Mouse (Mus musculus) layer of hippocampus, adult 9-10 months (tissue): ENCODE data around the gene Morc4.

Experiments used
- DNase-seq: peaks from one replicate; pipeline ENCODE4 v3.0.0; 2022; ENCODE audit warnings: low spot score

Gene Morc4

DNA sequence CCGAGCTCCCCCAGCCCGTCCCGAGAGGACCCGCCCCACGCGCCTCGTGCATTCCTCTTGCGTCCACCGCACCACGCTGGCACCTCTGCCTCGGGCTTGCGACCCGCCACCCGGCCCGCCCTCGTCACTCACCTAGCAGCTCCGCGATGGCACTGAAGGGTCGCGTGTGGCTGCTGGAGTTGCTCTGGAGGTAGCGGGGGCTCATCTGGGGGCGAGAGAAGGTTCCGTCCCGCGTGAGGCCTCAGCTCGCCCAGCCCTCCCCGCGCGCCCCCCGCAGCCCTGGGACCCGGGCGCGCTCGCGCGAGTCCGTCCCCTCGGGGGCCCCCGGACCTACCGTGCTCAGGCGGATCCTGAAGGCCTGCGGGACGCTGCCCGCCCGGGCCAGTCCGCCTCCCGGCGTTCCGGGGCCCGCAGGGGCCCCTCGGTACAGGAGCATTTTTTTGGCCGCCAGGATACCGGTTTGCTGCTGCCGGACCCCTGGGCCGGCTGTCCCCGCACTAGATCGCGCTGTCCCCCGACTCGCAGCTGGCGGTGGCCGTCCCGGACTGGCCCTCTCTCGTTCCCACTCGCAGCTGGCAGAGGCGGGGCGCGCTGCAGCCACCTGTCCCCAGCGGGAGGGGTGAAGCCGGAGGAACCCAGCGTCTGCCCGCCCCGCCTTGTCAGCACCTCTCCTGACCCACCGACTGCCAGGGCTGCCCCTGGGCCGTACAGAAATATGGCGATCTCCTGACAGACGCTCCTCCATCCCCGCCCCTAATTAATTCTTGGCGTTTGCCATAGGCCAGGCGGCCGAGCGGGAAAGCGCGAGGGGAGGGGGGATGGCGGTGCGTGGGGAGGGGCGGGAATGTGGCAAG is at the start of gene Morc4:
Gene Morc4, minus strand, starts transcription at position 740 of the 854 bp plus-strand sequence.
- DNase-seq, result no peak

DNA sequence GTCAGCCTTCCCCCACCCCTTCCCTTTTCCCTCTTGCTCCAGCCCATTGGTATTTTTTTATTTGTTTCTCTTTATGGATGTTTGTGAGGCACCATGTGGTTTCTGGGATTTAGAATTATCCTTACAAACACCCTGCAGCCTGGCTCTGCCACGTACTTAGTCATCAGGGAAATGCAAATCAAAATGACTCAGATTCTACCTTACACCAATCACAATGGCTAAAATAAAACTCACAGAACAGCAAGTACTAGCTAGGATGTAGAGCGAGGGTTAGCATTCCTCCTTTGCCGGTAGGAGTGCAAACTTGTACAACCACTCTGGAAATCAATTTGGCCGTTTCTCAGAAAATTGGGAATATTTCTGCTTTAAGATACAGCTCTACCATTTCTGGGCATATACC is 49.1 kb upstream of the Morc4 start:
- DNase-seq, result no peak

DNA sequence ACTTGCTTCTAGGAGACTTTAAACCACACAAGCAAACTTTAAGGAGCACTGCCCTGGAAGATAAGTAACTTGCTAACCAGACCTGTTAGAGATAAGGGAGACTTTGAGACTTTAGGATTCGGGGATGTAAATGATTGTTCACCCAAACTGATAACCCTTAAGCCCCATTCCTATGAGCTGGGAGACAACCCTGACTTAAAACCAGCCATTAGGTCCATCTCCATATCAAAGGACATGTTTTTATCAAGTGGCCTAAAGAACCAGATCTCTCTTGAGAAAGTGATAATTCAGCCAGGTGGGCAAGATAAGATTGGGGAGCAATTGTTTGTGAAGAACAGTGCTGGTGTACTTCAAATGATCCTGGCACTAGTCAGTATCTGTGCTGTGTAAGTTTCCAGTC is 19.9 kb upstream of the Morc4 start:
- DNase-seq, result no peak

DNA sequence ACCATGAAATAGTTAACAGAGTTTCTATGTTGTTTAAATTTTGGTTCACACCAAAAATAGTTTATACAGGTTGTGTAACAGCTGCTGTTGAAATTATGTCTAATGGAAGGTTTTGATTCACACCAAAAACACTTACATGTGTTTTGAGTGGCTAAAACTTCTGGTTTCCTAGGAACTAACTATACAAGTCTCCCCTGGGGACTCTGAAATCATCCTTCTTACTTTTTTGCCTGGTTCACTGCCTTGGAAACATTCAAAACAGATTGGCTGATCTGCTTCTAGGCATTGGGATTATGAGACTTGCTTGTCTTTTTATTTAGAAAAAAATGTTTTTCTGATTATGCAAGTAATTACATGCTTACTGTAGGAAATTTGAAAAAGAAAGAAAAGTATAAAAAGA is 11.7 kb upstream of the Morc4 start:
- DNase-seq, result no peak

DNA sequence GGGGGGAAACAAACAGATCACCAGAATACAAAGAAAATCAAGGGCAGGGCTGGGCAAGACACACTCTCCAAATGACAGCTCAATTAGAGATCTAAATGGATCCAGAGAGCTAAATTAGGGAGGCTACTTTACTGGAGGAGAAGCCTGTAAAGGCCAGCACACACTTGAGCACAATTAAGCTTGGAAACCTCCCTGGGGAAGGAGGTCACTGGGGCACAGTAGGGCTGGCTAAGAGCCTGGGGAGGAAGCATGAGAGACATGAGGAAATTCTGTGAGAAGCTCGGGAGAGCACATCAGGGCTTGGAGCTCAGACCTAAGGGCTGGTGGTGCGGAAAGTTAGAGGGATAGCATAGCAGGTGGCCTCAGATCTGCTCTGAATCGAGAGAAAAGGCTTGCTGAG is 6.5 kb upstream of the Morc4 start:
- no peak for DNase-seq

DNA sequence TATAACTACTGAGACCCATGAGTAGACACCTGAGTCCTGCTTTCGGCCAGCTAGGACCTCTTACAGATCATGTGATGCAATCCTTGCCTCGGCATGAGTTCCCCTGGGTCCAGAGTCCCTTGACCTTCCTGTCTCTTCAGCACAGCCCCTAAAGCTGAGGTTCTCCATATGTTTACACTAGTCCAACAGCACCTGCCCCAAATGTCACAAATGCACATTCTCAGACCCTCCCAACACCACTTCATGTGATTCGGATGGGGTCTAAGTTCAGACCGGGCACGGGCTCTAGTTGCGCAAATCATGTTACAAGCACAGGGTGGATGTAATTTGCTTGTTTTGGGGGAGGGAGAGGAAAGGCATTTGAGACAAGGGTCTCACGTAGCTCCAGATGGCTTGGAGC is 5.6 kb upstream of the Morc4 start:
- DNase-seq, result no peak

DNA sequence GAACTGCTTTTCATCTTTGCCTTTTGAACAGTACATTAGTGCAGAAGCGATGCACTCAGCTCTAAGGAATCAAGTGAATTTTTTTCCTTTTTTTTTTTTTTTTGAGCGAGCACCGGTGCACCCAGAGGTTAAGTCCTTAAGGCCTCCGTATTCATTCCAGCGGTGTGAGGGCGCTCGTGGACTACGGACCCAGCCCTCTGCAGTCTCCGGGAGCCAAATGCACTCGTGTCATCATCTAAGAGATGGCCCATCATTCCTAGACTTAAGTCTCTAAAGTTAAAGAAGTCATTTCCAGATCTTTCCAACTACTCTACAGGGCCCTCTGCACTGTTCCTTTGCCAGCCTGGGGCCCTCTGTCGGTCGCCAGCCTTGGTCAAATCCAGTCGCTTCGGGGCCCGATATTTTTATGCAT is 1.2 kb downstream of the Morc4 start:
- DNase-seq, result no peak

DNA sequence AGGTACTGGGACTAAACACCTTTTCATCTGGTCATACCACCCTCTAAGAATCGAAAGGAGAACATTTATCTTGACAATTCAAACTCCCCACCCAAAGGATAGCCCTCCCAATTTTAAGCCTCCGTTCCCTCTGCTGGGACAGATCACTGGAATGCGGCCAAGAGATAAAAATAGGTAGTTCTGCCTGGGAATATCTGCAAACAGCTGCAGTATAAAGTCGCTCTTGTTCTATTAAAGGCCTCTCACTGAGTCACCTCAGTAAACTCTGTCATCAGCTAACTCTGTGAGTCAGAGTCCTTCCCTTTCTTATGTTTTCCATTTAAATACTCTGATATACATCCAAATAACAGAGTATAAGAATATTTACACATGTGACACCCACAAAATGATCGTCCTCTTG is 12.1 kb downstream of the Morc4 start:
- DNase-seq, result no peak

DNA sequence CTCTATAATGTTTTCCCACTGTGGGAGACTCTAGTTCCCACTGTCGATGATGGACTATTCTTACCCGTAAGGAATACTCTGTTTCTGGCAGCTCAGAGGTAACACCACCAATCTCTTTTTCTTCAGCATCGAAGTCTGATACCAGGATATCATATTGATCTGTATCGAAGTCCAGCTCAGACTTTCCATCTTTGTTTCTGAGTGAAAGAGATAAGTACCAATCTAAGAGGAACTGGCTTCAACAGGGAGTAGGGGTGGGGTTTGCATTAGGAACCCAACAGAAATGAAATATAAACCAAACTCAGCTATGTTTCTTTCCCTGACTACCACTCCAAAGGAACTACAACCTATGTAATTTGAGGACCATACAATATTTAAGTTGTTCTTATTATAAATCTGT is 16.7 kb downstream of the Morc4 start:
- no peak for DNase-seq

DNA sequence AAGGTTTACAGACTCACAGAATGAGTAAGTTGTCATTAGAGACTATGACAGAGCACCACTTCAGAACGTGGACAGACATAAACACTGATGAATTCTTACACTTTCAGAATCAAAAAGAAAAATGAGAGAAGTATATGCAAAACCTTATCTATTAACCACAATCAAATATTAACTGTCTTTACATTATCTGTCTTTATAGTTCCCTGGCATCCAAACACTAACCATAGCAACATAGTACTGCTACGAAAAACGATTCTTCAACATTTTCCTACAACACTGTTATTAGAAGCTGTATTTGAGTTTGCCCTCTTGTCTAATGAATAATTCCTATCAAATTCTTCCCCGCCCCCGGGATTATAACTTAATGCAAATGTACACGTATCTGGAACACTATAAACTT is 30.4 kb downstream of the Morc4 start:
- DNase-seq, result no peak

DNA sequence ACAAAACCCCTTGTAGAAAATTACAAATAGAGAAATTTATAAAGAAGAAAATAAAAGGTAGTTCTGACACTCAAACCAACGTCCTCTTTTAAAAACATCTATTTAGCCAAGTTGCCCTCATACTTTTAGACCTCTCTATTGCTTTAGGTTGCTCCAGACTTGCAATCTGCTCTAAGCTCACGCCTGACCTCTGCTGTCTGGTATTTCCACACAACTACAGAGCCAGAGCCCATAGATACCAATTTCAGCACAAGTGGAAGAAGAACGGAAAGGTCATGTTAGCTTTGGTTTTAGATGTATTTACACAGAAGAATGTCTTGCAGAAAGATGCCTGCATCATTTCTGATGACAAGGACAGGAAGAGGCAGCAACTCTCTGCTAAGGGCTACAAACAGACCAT is 32.4 kb downstream of the Morc4 start:
- no peak for DNase-seq

DNA sequence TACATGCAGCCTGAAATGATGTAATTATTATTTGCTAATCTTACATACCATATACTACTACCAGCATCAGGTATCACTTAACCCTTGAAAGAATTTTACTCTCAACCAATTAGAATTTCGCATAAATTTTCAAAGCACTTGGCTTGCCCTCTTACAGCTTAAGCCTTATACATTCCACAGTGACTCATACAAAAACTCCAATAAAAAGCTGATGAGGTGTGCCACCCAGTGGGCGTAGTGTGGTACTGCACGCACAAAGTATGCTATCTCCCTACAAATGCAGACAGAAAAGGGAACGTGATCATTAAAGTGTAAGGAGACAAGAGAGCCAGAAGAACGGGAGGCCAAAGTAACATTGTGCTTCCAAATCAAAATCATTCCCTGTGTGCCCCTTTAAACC is 39.0 kb downstream of the Morc4 start:
- DNase-seq, result peak; percentile 46

DNA sequence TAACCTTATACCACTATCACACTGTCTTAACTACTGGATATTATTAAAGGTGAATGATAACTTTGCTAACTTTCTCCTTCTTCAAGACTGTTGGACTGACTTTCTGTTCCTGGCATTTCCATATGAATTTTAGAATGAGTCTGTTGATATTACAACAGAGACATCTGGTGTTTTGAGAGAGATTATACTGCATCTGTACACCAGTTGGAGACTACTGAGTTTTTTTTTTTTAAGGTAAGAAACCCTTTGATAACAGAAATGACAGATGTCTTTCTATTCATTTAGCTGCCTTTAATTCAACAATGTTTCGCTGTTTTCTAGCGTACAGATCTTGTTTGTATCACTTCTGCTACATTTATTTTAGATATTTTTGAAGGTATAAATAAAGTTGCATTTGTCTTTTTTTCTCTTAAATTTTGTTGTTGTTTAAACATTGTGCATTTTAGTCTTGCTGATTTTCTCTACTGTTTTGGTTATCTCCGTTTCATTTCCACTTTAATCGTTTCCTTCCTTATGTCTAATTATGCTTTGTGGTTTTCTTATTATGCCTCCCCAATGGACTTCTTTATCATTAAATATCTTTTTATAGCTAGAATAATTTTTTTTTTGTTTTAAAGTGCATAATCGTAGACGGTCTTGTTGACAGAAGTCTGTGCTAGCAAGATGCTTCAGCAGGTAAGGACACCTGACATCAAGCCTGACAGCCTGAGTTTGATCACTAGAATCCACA is 42.9 kb downstream of the Morc4 start:
- DNase-seq, result no peak

DNA sequence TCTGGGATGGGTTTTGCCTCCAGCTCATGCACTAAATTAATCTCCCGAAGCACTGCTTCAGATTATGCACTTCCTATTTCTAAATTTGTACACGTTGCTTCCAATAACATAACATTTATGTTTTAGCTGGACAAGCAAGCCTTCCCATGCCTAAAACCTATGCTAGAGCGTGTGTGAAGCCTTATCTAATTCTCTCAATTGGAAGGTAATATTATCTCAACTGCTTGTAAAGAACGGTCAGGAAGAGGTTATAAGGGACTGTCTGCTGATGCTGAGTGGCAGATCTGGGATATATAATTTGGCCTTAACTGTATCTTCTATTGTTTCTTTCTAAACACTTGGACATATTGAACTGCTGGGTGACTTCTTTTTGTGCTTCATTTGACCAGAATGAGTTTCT is 44.6 kb downstream of the Morc4 start:
- DNase-seq, result no peak

DNA sequence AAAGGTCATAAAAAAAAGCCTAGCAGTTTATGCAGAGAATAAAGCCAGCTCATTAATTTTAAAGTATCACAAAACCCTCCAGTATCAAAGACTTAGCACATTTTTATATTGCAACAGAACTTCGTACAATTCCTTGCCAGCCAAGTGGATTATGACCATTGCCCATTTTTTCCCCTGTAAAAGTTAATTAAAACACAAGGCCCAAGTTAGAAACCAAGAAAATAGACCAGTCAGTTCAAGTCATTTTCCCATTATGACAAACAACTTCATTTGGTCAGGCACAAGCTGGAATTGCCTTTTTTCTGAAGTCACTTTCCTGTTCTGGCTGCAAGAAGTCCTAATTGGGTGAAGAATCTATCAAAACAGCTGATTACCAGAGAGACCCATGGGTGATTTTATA is 46.1 kb downstream of the Morc4 start:
- DNase-seq, result no peak

DNA sequence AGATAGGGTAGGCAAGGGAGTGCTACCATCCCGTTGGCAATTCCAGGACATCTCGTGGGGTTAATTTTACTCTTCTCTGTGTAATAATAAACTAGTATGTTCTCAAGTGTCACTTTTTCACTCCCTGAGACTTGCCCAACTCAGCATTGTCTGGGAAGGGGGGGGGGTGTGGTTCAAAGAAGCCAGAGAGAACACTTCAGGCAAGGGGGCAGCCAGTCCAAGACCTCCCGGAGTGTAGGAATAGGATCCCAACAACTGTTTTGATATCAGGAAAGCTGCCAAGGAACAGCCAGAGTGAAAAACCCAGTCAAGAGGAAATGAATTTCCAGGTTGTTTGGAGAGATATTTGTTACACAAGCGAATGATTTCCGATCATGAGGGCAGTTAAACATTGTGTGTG is 56.3 kb downstream of the Morc4 start:
- no peak for DNase-seq

DNA sequence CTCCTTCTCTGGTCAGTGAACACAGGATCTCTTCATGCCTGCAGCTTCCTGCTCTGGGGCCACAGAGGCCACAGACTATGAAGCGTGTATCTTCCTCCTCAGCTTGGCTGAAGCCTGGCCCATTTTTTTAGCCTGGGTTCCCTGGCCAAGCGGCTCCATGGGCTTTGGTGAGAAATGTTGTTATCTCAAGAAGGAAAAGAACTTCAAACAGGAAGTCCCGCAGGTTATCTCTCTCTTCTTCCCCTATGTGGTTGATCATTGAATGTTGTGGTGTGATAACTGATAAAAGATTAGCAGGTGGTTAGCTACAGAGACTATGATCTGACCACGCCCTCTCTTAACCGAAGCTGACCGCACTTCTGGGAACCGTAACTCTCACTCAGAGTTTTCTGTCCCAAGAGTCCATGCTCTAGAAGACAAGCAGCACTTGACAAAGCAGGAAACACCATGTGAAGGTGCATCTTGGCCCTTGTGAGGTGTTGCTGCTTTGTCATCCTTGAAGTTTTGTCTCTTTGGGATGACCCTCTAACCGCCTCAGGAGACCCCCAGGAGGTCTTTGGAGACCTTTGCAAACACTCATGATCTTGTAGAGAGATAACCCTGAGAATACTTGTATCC is 57.4 kb downstream of the Morc4 start:
- no peak for DNase-seq

DNA sequence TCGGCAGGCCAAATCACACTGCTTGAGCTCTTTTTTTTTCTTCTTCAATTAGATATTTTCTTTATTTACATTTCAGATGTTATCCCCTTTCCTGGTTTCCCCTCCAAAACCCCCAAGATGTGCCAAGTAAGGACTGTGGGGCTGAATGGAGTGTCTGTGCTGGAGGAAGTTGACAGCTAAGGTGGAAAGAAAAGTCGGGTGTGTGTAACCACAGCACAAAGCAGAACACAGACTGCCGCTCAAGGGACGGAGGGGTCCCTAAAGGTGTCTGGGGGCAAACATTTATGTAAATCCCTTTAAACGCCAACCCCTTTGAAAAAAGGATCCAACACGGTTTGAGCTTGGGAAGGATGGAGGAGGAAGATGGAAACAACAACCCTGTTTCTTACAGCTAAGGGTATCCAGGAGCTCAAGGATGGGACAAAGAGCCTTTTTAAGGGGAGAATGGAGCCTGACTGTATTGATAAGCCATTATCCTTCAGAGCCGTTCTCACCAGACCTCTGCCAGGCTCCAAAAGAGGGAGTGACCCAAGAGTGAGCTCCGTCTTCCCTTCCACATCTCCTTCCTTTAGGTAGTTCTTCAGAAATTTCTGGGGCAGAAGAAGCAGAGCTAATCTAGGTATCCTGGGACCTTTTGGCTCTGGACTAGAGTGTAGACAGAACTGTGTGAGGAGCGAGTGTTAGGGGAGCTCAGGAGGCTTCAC is 58.0 kb downstream of the Morc4 start:
- DNase-seq, result no peak

DNA sequence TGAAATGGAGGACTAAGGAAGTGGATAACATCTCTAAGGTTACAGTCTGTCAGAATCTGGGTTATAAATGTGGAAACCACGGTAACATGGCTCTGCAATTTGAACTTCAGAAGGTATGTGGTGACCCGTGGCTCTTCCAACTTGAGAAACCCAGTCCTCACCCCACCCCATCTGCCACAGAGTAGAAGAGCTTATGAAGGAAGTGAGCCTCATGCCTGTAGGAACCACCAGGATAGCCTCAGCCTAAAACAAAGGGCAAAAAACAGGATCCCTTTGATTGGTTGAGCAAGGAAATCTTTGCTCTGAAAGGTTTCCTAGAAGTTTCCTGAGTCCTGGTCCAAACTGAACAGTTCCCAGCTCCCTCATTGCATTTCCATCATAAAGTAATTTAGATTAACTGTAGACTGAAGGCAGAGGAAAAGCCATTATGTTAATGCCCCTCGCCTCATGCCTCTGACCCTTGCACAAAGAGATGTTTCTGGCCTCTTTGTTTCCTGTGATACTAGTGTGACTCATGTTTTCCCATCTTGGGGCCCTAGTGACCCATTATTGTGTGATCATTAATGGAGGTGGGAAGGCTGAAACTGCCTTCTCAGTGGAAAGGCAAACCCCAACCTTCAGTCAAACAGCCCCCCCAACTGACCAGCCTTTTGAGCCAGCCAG is 58.7 kb downstream of the Morc4 start:
- no peak for DNase-seq

DNA sequence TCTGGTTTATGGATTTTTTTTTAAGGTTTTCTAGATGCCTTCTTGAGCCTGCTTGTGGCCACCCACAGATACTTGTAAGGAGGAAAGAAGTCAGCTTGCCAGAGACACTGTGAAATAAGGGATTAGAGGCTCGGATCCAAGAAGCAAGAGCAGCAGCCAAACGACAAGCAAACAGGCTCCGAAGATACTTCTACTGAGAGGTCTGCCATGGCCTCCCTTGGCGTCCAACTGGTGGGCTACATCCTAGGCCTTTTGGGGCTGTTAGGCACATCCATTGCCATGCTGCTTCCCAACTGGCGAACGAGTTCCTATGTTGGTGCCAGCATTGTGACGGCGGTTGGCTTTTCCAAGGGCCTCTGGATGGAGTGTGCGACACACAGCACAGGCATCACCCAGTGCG is 63.0 kb downstream of the Morc4 start:
- DNase-seq, result no peak

DNA sequence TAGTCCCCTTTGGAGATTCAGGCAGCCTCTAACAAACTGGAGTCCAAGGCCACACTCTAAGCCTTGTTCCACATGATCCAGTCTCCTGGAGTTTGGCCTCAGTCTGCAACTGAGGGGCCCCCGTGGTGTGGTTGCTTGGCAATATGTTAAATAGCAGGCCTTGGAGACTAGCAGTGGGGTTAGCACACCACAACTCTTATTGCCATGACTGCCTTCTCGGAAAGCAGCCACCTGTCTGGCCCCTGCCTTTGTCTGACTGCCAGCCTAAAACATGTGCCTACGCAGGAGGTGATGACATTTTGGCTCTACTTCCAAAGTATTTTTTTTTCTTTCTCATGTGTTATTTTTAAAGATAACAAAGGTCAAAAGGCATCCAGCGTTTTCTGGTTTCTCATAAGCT is 63.4 kb downstream of the Morc4 start:
- no peak for DNase-seq

DNA sequence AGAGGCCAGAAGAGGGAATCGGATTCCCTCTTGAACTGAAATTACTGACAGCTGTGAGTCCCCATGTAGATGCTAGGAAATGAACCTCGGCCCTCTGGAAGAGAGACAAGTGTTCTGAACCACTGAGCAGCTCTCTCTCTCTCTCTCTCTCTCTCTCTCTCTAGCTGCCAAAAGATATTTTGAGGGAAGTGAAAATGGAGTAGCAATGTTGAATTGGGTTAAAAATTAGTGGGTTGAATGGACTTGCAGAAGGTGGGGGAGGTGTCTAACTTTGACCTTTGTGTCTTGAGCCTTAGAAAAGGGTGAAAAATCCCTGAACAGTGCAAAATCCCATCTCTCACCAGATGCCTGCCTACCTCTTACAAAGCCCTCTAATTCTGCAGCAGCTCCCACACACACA is 64.1 kb downstream of the Morc4 start:
- no peak for DNase-seq
